Mouse (Mus musculus) retina, adult 2 months (tissue): ENCODE measurements around the gene Zfyve1.
"Not testable (repeated sequence)": the region's sequence is repeated elsewhere in the genome, so short reads cannot be mapped to it uniquely, and the experiment has no call there.

Source experiments
- DNase-seq: peaks from one replicate; pipeline ENCODE4 v3.0.0-alpha.2; 2012; ENCODE audit warnings: low read depth, low spot score

The Zfyve1 gene

GRCm38 (mm10) chr12:83597025-83597501 lies at the start of gene Zfyve1:
Gene Zfyve1, minus strand, starts transcription at chr12:83597222.
- DNase-seq, result peak; percentile 91

- no peak for DNase-seq
These were observed 46.1 kb upstream of the Zfyve1 start for GRCm38 (mm10) chr12:83643116-83643515.

DNA sequence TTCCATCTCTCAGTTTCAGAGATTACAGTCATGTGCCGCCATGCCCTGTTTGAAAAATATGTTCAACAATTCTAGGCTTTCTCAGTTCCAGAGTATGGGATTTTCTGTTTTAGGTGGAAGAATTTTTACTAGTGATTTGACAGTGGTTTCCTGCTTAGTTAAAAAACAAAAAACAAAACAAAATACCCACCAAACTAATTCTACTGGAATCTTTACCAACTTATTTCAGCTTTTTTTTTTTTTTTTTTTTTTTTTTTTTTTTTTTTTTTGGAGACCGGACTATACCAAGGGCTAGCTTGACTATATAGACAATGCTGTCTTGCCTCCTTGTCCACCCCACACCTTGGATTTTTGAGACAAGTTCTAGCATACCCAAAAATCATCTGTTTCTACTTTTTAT lies 44.2 kb upstream of the Zfyve1 start:
- DNase-seq, result no peak

GRCm38 (mm10) chr12:83633807-83634206 lies 36.8 kb upstream of the Zfyve1 start:
- DNase-seq, result no peak

GRCm38 (mm10) chr12:83632680-83633025 lies 35.6 kb upstream of the Zfyve1 start:
- no peak for DNase-seq

DNA sequence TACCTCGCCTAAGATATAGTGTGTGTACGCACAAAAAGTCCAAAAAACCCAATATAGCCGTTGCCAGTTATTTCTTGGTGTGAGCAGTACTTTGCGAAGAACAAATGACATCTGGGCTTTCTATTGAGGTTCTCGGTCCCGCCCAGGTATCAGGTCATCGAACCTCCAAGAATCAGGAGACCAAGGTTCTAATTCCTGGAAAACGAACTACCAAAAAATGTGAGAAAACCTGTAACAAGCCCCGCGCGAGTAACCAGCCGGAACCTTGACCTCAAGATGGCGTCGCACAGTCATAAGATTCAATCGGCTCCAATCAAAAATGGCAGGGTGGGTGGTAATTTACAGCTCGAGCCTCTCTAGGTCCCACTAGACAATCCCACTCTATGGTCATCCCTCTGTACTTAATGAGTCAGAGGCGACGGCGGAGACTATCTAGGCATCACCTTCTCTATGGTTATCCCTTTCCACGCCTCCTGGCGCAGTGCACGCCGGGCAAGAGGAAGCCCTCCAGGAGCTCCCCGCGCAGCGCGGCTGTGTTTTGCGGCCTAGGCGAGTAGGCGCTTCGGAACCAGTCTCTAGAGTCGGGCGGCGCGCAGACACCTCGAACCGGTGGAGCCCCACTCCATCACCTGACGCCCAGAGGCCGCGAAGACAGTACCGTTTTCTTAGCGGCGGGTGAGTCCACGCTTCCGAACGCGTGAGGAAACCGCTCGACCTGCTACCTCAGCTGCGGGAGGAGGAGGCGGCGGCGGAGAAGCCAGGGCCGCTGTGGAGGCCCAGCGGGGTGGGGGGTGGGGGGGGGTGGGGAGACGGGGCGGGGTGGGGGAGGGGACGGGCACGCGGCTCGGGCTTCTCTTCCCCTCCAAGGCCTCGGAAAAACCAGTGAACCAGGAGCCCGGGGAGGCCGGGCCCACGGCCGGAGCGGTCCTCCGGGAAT lies 35.0 kb upstream of the Zfyve1 start:
- DNase-seq, result peak; percentile 96

GRCm38 (mm10) chr12:83630936-83631335 lies 33.9 kb upstream of the Zfyve1 start, which contains the start of gene Rbm25:
Gene Rbm25, plus strand, starts transcription at chr12:83631236.
- not testable (repeated sequence) for DNase-seq

- DNase-seq, result no peak
These were observed 27.3 kb upstream of the Zfyve1 start for GRCm38 (mm10) chr12:83624321-83624720.

DNA sequence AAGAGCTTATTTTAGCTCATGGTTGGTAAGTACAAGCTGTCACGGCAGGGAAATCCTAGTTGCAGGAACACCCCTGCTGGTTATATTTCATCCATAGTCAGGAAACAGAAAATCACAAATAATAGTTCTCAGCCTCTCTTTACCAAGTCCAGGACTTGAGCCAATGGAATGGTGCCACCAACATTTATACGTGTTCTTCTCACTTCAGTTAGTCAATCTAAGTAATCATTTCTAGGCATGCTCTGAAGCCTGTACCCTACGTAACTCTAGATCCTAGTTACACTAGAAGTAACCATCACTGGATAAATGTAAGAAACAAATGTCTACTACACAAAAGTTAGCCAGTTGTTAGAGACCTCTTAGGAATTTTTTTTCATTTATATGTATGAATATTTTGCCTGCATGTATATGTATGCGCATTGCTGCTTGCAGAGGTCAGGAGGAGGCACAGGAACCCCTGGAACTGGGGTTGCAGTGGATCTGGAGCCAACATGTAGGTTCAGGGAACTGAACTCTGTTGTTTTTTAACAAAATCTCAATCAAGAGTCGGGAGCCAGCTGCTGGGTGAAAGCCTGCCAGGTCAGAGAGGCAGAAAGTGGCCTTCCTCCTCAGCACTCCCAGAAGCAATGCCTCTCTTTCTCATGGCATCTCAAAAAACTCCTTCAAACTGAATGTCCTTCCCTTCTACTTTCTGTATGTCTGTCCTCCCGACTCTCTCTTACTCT lies 25.2 kb upstream of the Zfyve1 start:
- no peak for DNase-seq

- DNase-seq, result not testable (repeated sequence)
These were observed 23.7 kb upstream of the Zfyve1 start for GRCm38 (mm10) chr12:83620694-83621093.

DNA sequence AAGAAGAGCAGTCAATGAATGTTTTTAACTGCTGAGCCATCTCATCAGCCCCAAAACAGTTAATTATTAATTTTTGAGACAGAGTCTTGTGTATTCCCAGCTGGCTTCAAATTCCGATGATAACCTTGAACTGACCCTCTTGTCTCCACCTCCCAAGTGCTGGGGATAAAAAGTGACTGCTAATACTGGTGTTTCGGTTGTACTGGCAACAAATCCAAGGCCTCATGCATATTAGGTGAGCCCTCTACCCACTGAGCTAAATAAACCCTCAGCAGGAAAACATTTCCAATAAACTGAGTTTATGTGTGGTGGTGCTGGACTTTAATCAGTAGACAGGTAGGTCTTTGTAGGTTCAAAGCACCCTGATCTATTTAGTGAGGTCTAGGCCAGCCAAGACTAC lies 22.0 kb upstream of the Zfyve1 start:
- no peak for DNase-seq

GRCm38 (mm10) chr12:83617261-83617660 lies 20.2 kb upstream of the Zfyve1 start:
- no peak for DNase-seq

DNA sequence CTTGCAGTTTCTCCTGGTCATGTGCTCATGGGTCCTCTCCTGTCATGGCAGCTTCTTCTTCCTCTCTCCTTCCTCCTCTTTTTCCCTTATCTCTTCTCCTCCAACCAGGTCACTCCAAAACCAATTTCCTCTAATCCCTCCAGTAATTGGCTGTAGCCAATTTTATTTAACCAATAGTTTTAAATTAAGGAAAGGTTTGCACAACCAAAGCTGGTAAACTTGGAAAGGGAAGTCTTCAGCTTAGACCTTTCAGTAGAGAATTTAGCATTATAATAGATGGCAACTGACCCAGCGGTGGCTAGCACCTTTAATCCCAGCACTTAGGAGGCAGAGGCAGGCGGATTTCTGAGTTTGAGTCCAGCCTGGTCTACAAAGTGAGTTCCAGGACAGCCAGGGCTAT lies 9.4 kb upstream of the Zfyve1 start:
- DNase-seq, result not testable (repeated sequence)

- DNase-seq, result no peak
These were observed 5.3 kb upstream of the Zfyve1 start for GRCm38 (mm10) chr12:83602285-83602684.

- DNase-seq, result no peak
These were observed 859 bp upstream of the Zfyve1 start for GRCm38 (mm10) chr12:83597881-83598280.

DNA sequence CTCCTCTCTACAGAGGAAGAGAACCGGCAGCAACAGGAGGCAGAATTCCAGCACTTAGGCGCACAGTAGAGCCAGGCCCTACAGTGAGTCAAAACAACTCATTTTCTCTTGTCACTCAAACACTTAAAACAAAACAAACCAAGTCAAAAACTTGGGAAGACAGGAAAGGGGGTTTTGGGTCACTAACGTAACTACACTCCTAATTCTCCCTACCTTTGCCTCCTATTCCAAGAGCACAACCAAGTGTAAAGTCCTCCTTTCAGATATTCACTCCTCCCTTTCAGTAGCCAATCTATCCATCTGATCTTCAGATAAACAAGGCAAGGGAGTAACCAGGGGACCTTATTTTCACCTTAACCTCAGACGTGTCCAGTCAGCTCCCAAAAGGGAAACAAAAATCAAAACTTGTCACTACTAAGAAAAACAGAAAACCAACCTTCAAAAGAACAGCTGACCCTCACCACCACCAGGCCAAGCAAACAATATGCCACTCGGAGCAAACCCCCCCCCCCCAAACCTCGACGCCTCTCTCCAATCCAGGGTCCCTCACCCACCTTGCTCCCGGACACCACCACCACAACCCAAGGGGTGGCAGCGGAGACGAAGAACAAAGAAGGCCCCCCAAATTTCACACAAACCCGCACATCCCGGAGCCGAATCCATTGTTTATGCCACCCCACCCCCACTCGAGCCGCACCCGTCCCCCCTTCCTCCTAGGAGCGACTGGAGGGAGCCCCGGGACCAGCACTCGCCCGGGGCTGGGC lies 649 bp downstream of the Zfyve1 start:
- no peak for DNase-seq

- DNase-seq, result no peak
These were observed 2.5 kb downstream of the Zfyve1 start for GRCm38 (mm10) chr12:83594454-83595040.

- no peak for DNase-seq
These were observed 5.1 kb downstream of the Zfyve1 start for GRCm38 (mm10) chr12:83591754-83592501.

- DNase-seq, result no peak
These were observed 10.4 kb downstream of the Zfyve1 start for GRCm38 (mm10) chr12:83586628-83587027.

DNA sequence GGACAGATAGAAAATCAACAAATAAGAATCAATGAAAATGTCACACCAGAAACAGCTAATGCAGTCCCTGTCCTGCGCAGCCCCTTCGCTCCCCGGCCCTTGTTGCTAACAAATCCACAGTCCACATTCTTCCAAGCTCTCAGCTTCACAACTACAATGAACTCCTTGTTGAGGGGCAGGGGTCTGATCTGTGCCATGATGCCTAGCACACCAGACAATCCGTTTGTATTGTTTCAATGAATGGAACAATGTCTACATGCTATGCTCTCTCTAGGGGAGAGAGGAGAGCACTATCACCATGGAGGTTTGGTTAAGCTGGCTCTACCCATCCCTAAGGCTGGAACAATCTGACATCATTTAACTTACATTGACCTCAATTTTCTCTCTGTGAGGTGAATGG lies 14.3 kb downstream of the Zfyve1 start:
- no peak for DNase-seq

DNA sequence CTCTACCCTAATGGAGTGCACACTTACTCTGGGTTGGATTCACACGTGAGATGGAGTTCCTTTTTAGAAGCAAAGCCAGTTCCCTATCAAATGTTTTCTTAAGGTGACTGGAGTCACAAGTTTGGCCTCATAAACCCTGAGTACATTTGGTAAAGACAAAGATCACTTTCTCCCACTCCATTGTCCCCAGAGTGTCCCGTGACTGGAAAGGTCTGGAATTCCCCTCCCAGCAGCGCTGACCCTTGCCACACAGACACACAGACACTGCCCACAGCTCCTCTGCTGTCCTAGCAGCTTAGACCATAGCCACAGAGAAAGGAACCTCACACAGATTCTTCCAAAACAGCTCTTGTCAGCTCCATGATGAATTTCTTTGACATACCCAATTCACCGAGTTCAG lies 14.9 kb downstream of the Zfyve1 start:
- no peak for DNase-seq
